9 mouse cellular contexts compared by ENCODE assay signal in genomic region chr11:116825230-116825629, GRCm38 (mm10). TPM values are rescaled to one million over a fixed set of nuclear protein-coding genes. Genes with fewer than 3 reads are reported as not detected.
DNase-seq lines count a peak whose midpoint lies in the region; ATAC-seq lines count a peak whose summit lies in the region.
"Had no signal": no experiment of that assay in that cellular context is flagged by ENCODE, and none has a peak within 500 bp of the region (broad histone marks: within the 10 kb centered on the region; RNA-seq: fewer than 3 reads in every experiment).

No protein-coding gene starts in this region.

- DNase-seq in embryo, embryonic 11 days = peak; percentile 35
- DNase-seq in embryo, embryonic 10 days (ENCODE audit: low spot score) = no peak
- DNase-seq in liver, embryonic 13.5 days = no peak
- no peak for DNase-seq in liver

- peaks cover 19% of the 10 kb centered on the region for H3K4me1 ChIP-seq in liver, embryonic 13.5 days (replicated peaks)
- H3K4me1 ChIP-seq in hindbrain, embryonic 13.5 days (replicated peaks) = peaks cover 63% of the 10 kb centered on the region
- peaks cover 48% of the 10 kb centered on the region for H3K4me1 ChIP-seq in neural tube, embryonic 12.5 days

- H3K36me3 ChIP-seq in liver, embryonic 13.5 days = no peaks in the 10 kb centered on the region
- no peaks in the 10 kb centered on the region for H3K36me3 ChIP-seq in hindbrain, embryonic 13.5 days
- no peaks in the 10 kb centered on the region for H3K36me3 ChIP-seq in neural tube, embryonic 12.5 days

- no peak for ATAC-seq in liver, embryonic 13.5 days (ENCODE audit: low read depth)
- ATAC-seq in hindbrain, embryonic 13.5 days (ENCODE audit: low FRiP score) = no peak
- ATAC-seq in neural tube, embryonic 12.5 days (ENCODE audit: low FRiP score, low read depth) = no peak
- no peak for ATAC-seq in megakaryocyte progenitor cell, adult 5-6 weeks (replicated peaks; ENCODE audit: poor library complexity)
- no peak for ATAC-seq in megakaryocyte-erythroid progenitor cell, adult 5-6 weeks (replicated peaks; ENCODE audit: low FRiP score, low TSS enrichment, poor library complexity, severe bottlenecking)

- H3K4me3 ChIP-seq in liver, embryonic 13.5 days (replicated peaks) = no peak overlapping the region
- H3K4me3 ChIP-seq in hindbrain, embryonic 13.5 days = peak overlapping the region; percentile 73
- peak overlapping the region; percentile 82; the same call in 1 of the 2 replicates for H3K4me3 ChIP-seq in neural tube, embryonic 12.5 days

- WGBS in liver, embryonic 13.5 days (ENCODE audit: insufficient replicate concordance) = 52% methylated on average over 5 of the region's 5 CpGs
- 16% methylated on average over 5 of the region's 5 CpGs for WGBS in hindbrain, embryonic 13.5 days
- 27% methylated on average over 5 of the region's 5 CpGs for WGBS in neural tube, embryonic 12.5 days

- H3K27ac ChIP-seq in liver, embryonic 13.5 days = peak overlapping the region; percentile 34
- H3K27ac ChIP-seq in hindbrain, embryonic 13.5 days = peak overlapping the region; percentile 88
- peak overlapping the region; percentile 50; the same call in 1 of the 2 replicates for H3K27ac ChIP-seq in neural tube, embryonic 12.5 days
- H3K27ac ChIP-seq: kidney, postnatal 0 days had no signal

- no peak overlapping the region for H3K9ac ChIP-seq in liver, embryonic 13.5 days
- peak overlapping the region; percentile 68 for H3K9ac ChIP-seq in hindbrain, embryonic 13.5 days
- H3K9ac ChIP-seq in neural tube, embryonic 12.5 days = peak overlapping the region; percentile 45

- H3K27me3 ChIP-seq in liver, embryonic 13.5 days = peaks cover 32% of the 10 kb centered on the region
- H3K27me3 ChIP-seq in hindbrain, embryonic 13.5 days = no peaks in the 10 kb centered on the region
- no peaks in the 10 kb centered on the region for H3K27me3 ChIP-seq in neural tube, embryonic 12.5 days (replicated peaks)

- no peaks in the 10 kb centered on the region for H3K9me3 ChIP-seq in liver, embryonic 13.5 days (replicated peaks)
- no peaks in the 10 kb centered on the region for H3K9me3 ChIP-seq in hindbrain, embryonic 13.5 days
- H3K9me3 ChIP-seq in neural tube, embryonic 12.5 days = no peaks in the 10 kb centered on the region

- no peak overlapping the region for H3K4me2 ChIP-seq in liver, embryonic 13.5 days
- H3K4me2 ChIP-seq in hindbrain, embryonic 13.5 days = peak overlapping the region; percentile 82
- H3K4me2 ChIP-seq in neural tube, embryonic 12.5 days (replicated peaks) = peak overlapping the region; percentile 89

RNA-seq across cellular contexts. Expression of gene Mxra7, which starts 2.6 kb away (rescaled TPM):
- polyA plus RNA-seq in liver, embryonic 13.5 days (2015; fragmentation: Nextera tagmentation; extraction: Ambion mirVana) = 2.0 and 2.5 TPM in 2 replicates
- polyA plus RNA-seq in hindbrain, embryonic 13.5 days (2015; fragmentation: Nextera tagmentation; extraction: Ambion mirVana) = 62.6 and 67.2 TPM in 2 replicates
- 91.2 and 110 TPM in 2 replicates for polyA plus RNA-seq in neural tube, embryonic 12.5 days (2016; fragmentation: Nextera tagmentation; extraction: Ambion mirVana)
- 0.10 and 1.1 TPM in 2 replicates for total RNA-seq in megakaryocyte progenitor cell, adult 5-6 weeks (2015)
- total RNA-seq in megakaryocyte progenitor cell, adult 5-6 weeks (2017) = not detected in 2 replicates
- not detected in 2 replicates for total RNA-seq in megakaryocyte-erythroid progenitor cell, adult 5-6 weeks (2014; fragmentation: Nextera tagmentation)
- total RNA-seq in megakaryocyte-erythroid progenitor cell, adult 5-6 weeks (2017) = 0.61 TPM in 1 of 2 replicates, not detected in the other

RNA-seq across cellular contexts. Expression of gene Mettl23, which starts 17.8 kb away (rescaled TPM):
- polyA plus RNA-seq in liver, embryonic 13.5 days (2015; fragmentation: Nextera tagmentation; extraction: Ambion mirVana) = 44.2 and 47.0 TPM in 2 replicates
- polyA plus RNA-seq in hindbrain, embryonic 13.5 days (2015; fragmentation: Nextera tagmentation; extraction: Ambion mirVana) = 79.3 and 83.2 TPM in 2 replicates
- polyA plus RNA-seq in neural tube, embryonic 12.5 days (2016; fragmentation: Nextera tagmentation; extraction: Ambion mirVana) = 63.7 and 64.0 TPM in 2 replicates
- total RNA-seq in megakaryocyte progenitor cell, adult 5-6 weeks (2015) = 49.9 and 53.9 TPM in 2 replicates
- total RNA-seq in megakaryocyte progenitor cell, adult 5-6 weeks (2017) = 21.7 and 31.8 TPM in 2 replicates
- 53.6 and 58.8 TPM in 2 replicates for total RNA-seq in megakaryocyte-erythroid progenitor cell, adult 5-6 weeks (2014; fragmentation: Nextera tagmentation)
- total RNA-seq in megakaryocyte-erythroid progenitor cell, adult 5-6 weeks (2017) = 47.2 and 48.2 TPM in 2 replicates

RNA-seq across cellular contexts. Expression of gene Jmjd6, which starts 18.0 kb away (rescaled TPM):
- 38.1 and 40.1 TPM in 2 replicates for polyA plus RNA-seq in liver, embryonic 13.5 days (2015; fragmentation: Nextera tagmentation; extraction: Ambion mirVana)
- polyA plus RNA-seq in hindbrain, embryonic 13.5 days (2015; fragmentation: Nextera tagmentation; extraction: Ambion mirVana) = 70.4 and 74.7 TPM in 2 replicates
- 92.0 and 94.4 TPM in 2 replicates for polyA plus RNA-seq in neural tube, embryonic 12.5 days (2016; fragmentation: Nextera tagmentation; extraction: Ambion mirVana)
- total RNA-seq in megakaryocyte progenitor cell, adult 5-6 weeks (2015) = 42.9 and 43.8 TPM in 2 replicates
- total RNA-seq in megakaryocyte progenitor cell, adult 5-6 weeks (2017) = 43.6 and 50.1 TPM in 2 replicates
- 50.7 and 56.7 TPM in 2 replicates for total RNA-seq in megakaryocyte-erythroid progenitor cell, adult 5-6 weeks (2014; fragmentation: Nextera tagmentation)
- 43.5 and 49.5 TPM in 2 replicates for total RNA-seq in megakaryocyte-erythroid progenitor cell, adult 5-6 weeks (2017)

RNA-seq across cellular contexts. Expression of gene Mfsd11, which starts 27.0 kb away (rescaled TPM):
- polyA plus RNA-seq in liver, embryonic 13.5 days (2015; fragmentation: Nextera tagmentation; extraction: Ambion mirVana) = 10.4 and 11.8 TPM in 2 replicates
- polyA plus RNA-seq in hindbrain, embryonic 13.5 days (2015; fragmentation: Nextera tagmentation; extraction: Ambion mirVana) = 48.0 and 53.9 TPM in 2 replicates
- polyA plus RNA-seq in neural tube, embryonic 12.5 days (2016; fragmentation: Nextera tagmentation; extraction: Ambion mirVana) = 48.2 and 49.3 TPM in 2 replicates
- total RNA-seq in megakaryocyte progenitor cell, adult 5-6 weeks (2015) = 13.6 and 14.8 TPM in 2 replicates
- 11.1 and 11.2 TPM in 2 replicates for total RNA-seq in megakaryocyte progenitor cell, adult 5-6 weeks (2017)
- total RNA-seq in megakaryocyte-erythroid progenitor cell, adult 5-6 weeks (2014; fragmentation: Nextera tagmentation) = 17.2 and 21.1 TPM in 2 replicates
- total RNA-seq in megakaryocyte-erythroid progenitor cell, adult 5-6 weeks (2017) = 7.2 and 20.1 TPM in 2 replicates

RNA-seq across cellular contexts. Expression of gene Srsf2, which starts 27.7 kb away (rescaled TPM):
- 543 and 573 TPM in 2 replicates for polyA plus RNA-seq in liver, embryonic 13.5 days (2015; fragmentation: Nextera tagmentation; extraction: Ambion mirVana)
- 588 and 607 TPM in 2 replicates for polyA plus RNA-seq in hindbrain, embryonic 13.5 days (2015; fragmentation: Nextera tagmentation; extraction: Ambion mirVana)
- 791 and 816 TPM in 2 replicates for polyA plus RNA-seq in neural tube, embryonic 12.5 days (2016; fragmentation: Nextera tagmentation; extraction: Ambion mirVana)
- total RNA-seq in megakaryocyte progenitor cell, adult 5-6 weeks (2015) = 1,322 and 1,338 TPM in 2 replicates
- 519 and 522 TPM in 2 replicates for total RNA-seq in megakaryocyte progenitor cell, adult 5-6 weeks (2017)
- 740 and 930 TPM in 2 replicates for total RNA-seq in megakaryocyte-erythroid progenitor cell, adult 5-6 weeks (2014; fragmentation: Nextera tagmentation)
- total RNA-seq in megakaryocyte-erythroid progenitor cell, adult 5-6 weeks (2017) = 646 and 663 TPM in 2 replicates

Comparison
In these comparisons a context has a peak if more than half of its experiments do, and no peak if none do; other contexts are left out.
1. H3K27ac ChIP-seq: peak in every context shown above with its lines; median percentile 88 in hindbrain, embryonic 13.5 days; 50 in neural tube, embryonic 12.5 days; 34 in liver, embryonic 13.5 days.
2. RNA of gene Mxra7, which starts 2.6 kb away (polyA plus RNA-seq): 91.2 to 110 TPM in neural tube, embryonic 12.5 days and 62.6 to 67.2 TPM in hindbrain, embryonic 13.5 days; 2.0 to 2.5 TPM in liver, embryonic 13.5 days; every median in the first group is over 10 times any median in the second.